Mouse (Mus musculus) limb, embryonic 11.5 days (tissue): ENCODE measurements at regions not wholly inside any gene's neighbourhood (a gene's known extent, or its start where the extent isn't known, plus 50 kb on each side); places are given as distances from the start of the nearest gene placed in this dataset.

Source experiments
- ATAC-seq: fragments of 200-750 bp; cut with Nextera tagmentation; 2 replicates; pipeline ENCODE4 v1.8.0; 2017; ENCODE audit warnings: low read depth; ENCODE audit not compliant: insufficient number of reproducible peaks, low FRiP score, low TSS enrichment
- DNase-seq: peaks from one replicate; pipeline ENCODE4 v3.0.0-alpha.2; 2015; ENCODE audit warnings: low spot score
- H3K27ac ChIP-seq: fragments of 300-500 bp; sonication (generic); replicated peaks from 2 replicates; pipeline ENCODE4 v1.5.1; 2014; ENCODE audit warnings: low read depth, mild to moderate bottlenecking, low read length
- H3K27me3 ChIP-seq: fragments of 300-500 bp; sonication (generic); 2 replicates; pipeline ENCODE4 v1.6.1; 2014; ENCODE audit warnings: mild to moderate bottlenecking, low read length, mixed read lengths; ENCODE audit not compliant: control insufficient read depth, insufficient read depth
- H3K36me3 ChIP-seq: fragments of 300-500 bp; sonication (generic); 2 replicates; pipeline ENCODE4 v1.6.1; 2014; ENCODE audit warnings: mild to moderate bottlenecking, low read length, moderate library complexity, mixed read lengths; ENCODE audit not compliant: control insufficient read depth, insufficient read depth
- H3K4me1 ChIP-seq: fragments of 300-500 bp; sonication (generic); 2 replicates; pipeline ENCODE4 v1.6.1; 2014; ENCODE audit warnings: low read length, mixed read lengths; ENCODE audit not compliant: control insufficient read depth, insufficient read depth
- H3K4me2 ChIP-seq: fragments of 300-500 bp; sonication (generic); 2 replicates; pipeline ENCODE4 v1.6.1; 2014; ENCODE audit warnings: low read depth, mild to moderate bottlenecking, moderate library complexity; ENCODE audit not compliant: severe bottlenecking
- H3K4me3 ChIP-seq: fragments of 300-500 bp; sonication (generic); 2 replicates; pipeline ENCODE4 v1.5.1; 2014; ENCODE audit warnings: low read depth, low read length
- H3K9ac ChIP-seq: fragments of 300-500 bp; sonication (generic); 2 replicates; pipeline ENCODE4 v1.6.1; 2014; ENCODE audit warnings: mild to moderate bottlenecking, low read length
- H3K9me3 ChIP-seq: fragments of 300-500 bp; sonication (generic); 2 replicates; pipeline ENCODE4 v1.6.1; 2016; ENCODE audit warnings: low read length; ENCODE audit not compliant: control insufficient read depth
- WGBS: fragments of 180-500 bp; shearing (Covaris S2); extraction: QIAGEN DNeasy Blood & Tissue Kit; methylation state at CpG from one replicate; pipeline ENCODE4 v1.1.7; 2014; 5-methylcytosine and 5-hydroxymethylcytosine counted together

DNA sequence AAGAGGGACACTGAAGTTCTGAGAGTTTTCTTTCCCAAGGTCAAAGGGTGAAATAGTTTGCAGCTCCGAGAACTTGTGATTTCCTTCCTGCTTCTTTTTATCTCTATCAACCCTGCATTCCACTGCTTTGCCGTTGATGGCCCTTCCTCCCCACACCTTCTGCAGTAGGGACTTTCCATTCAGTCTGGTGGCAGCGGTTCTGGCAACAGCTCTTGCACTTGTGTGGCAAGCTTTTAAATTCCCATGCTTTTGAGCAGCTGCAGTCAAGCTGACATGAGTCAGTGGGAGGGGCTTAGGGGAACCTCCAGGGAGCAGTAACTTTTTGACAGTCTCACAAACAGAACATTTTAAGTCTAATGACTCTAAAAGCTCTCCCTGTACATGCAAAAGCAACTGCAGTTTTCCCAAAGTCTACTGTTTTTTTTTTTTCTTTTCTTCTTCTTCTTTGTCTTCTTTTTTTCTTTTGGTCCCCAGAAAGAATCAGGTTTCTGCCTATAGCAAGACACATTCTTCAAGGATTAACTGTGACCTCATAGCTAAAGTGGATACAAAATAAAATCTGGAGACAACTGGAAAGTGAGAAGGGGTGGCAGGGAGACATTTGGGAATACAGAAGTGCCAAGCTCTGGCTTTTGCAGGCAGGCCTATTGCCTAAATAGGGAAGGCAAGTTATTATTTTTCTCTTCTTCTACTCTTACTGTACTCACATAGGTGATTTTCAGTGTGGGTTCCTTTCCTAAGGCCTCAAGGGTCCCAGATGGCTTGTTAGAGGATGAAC lies 162.8 kb upstream of the Ccdc54 start:
- Histone ChIP-seq H3K36me3 (no peaks in the 10 kb centered on the region), H3K4me1 (0 out of 2 replicates have a peak, but pooled peaks cover 3% of the 10 kb centered on the region), H3K27ac (no peak overlapping the region), H3K9ac (no peak overlapping the region), H3K9me3 (no peaks in the 10 kb centered on the region), H3K27me3 (no peaks in the 10 kb centered on the region), H3K4me3 (no peak overlapping the region), H3K4me2 (no peak overlapping the region)
- WGBS: 8% methylated on average over 3 of the region's 3 CpGs
- peak; percentile 79; the same call in 1 of the 2 replicates for ATAC-seq
- peak; percentile 61 for DNase-seq

GRCm38 (mm10) chr16:50753046-50753445 lies 162.1 kb upstream of the Ccdc54 start:
- H3K4me2 ChIP-seq: no peak overlapping the region
- 0 out of 2 replicates have a peak, but pooled peaks cover 3% of the 10 kb centered on the region for H3K4me1 ChIP-seq
- no peak overlapping the region for H3K4me3 ChIP-seq
- no peak for ATAC-seq
- H3K27me3 ChIP-seq: no peaks in the 10 kb centered on the region
- H3K36me3 ChIP-seq: no peaks in the 10 kb centered on the region
- no peaks in the 10 kb centered on the region for H3K9me3 ChIP-seq
- WGBS: 78% methylated on average over 11 of the region's 11 CpGs
- DNase-seq: no peak
- no peak overlapping the region for H3K27ac ChIP-seq
- no peak overlapping the region for H3K9ac ChIP-seq

DNA sequence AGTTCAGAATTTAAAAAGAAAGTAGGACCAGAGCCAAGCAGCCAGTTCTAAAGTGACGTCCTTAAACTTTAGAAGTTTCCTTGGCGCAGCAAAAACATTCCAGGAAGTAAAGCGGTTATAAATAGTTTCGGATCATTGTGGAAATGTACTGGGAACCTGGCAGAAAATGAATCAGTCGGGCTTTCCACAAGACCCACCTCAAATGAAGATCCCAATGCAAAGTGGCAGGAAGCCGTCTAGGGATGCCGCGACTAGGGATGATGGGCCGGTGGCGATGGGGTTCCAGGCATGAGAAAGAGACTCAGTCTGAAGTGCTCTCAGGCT lies 161.3 kb upstream of the Ccdc54 start:
- H3K36me3 ChIP-seq: no peaks in the 10 kb centered on the region
- no peaks in the 10 kb centered on the region for H3K9me3 ChIP-seq
- H3K4me1 ChIP-seq: 0 out of 2 replicates have a peak, but pooled peaks cover 3% of the 10 kb centered on the region
- H3K9ac ChIP-seq: no peak overlapping the region
- ATAC-seq (no peak), DNase-seq (no peak)
- H3K4me2 ChIP-seq: no peak overlapping the region
- no peaks in the 10 kb centered on the region for H3K27me3 ChIP-seq
- H3K27ac ChIP-seq: no peak overlapping the region
- 88% methylated on average over 10 of the region's 10 CpGs for WGBS
- no peak overlapping the region for H3K4me3 ChIP-seq

- ATAC-seq: no peak
- Histone ChIP-seq H3K4me2 (no peak overlapping the region), H3K27ac (no peak overlapping the region), H3K9ac (no peak overlapping the region), H3K4me1 (0 out of 2 replicates have a peak, but pooled peaks cover 3% of the 10 kb centered on the region), H3K27me3 (no peaks in the 10 kb centered on the region), H3K4me3 (no peak overlapping the region), H3K36me3 (no peaks in the 10 kb centered on the region), H3K9me3 (no peaks in the 10 kb centered on the region)
- DNase-seq: peak; percentile 17
- WGBS: 87% methylated on average over 9 of the region's 9 CpGs
These were observed 160.7 kb upstream of the Ccdc54 start for GRCm38 (mm10) chr16:50751495-50752276.

DNA sequence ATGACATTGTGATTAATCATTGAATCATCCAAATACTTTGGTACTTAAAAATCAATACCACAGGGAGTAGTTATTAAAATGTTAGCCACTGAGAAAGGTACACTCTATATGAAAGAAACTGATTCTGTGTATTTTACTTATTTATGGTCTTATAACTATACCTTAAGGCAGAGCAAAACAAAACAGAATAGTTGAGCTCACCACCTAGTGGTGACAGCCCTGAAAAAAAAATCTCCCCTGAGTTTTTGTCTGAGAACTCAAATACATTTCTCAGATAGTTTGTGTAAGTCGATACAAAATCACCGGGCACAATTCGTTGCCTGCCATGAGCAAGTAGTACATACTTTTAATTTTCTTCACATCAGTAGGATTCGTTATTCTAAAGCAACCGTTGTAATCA lies 156.7 kb upstream of the Ccdc54 start:
- DNase-seq: no peak
- Histone ChIP-seq H3K9ac (no peak overlapping the region), H3K36me3 (no peaks in the 10 kb centered on the region), H3K27me3 (no peaks in the 10 kb centered on the region), H3K4me2 (no peak overlapping the region), H3K4me1 (no peaks in the 10 kb centered on the region), H3K9me3 (no peaks in the 10 kb centered on the region), H3K4me3 (no peak overlapping the region), H3K27ac (no peak overlapping the region)
- WGBS: 91% methylated on average over 5 of the region's 5 CpGs
- ATAC-seq: no peak

DNA sequence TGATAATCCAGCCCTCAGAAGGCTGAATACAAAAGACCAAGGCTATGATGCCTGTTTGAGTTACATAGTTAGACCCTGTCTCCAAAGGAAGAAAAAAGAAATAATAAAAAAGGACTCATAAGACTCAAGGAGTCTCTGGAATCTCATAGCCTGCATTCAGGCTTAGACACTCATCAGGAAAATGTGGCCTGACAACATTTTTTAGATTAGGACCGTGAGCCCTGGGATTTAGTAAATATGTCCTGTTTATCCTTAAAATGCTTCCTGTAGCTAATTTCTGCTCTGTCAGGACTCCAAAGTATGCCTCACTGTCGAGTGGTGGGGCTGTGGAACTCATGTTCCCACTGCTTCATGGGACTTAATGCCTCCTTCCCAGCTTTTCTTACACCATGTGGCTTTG lies 154.8 kb upstream of the Ccdc54 start:
- ATAC-seq (no peak), DNase-seq (no peak)
- Histone ChIP-seq H3K9ac (no peak overlapping the region), H3K4me2 (no peak overlapping the region), H3K27ac (no peak overlapping the region), H3K4me1 (no peaks in the 10 kb centered on the region), H3K4me3 (no peak overlapping the region), H3K27me3 (no peaks in the 10 kb centered on the region), H3K36me3 (no peaks in the 10 kb centered on the region), H3K9me3 (no peaks in the 10 kb centered on the region)
- 60% methylated on average over 2 of the region's 2 CpGs for WGBS

- Histone ChIP-seq H3K4me3 (peak overlapping the region; percentile 28; the same call in 1 of the 2 replicates), H3K9me3 (no peaks in the 10 kb centered on the region), H3K4me1 (no peaks in the 10 kb centered on the region), H3K9ac (peak overlapping the region; percentile 52), H3K27me3 (no peaks in the 10 kb centered on the region), H3K27ac (no peak overlapping the region), H3K4me2 (peak overlapping the region; percentile 54), H3K36me3 (no peaks in the 10 kb centered on the region)
- ATAC-seq (no peak), DNase-seq (no peak)
- 34% methylated on average over 10 of the region's 10 CpGs for WGBS
These were observed 146.5 kb upstream of the Ccdc54 start for GRCm38 (mm10) chr16:50737396-50737843.

- Histone ChIP-seq H3K36me3 (no peaks in the 10 kb centered on the region), H3K9me3 (no peaks in the 10 kb centered on the region), H3K4me2 (peak overlapping the region; percentile 54), H3K27me3 (no peaks in the 10 kb centered on the region), H3K4me3 (peak overlapping the region; percentile 28), H3K9ac (peak overlapping the region; percentile 52; the same call in 1 of the 2 replicates), H3K4me1 (no peaks in the 10 kb centered on the region), H3K27ac (no peak overlapping the region)
- DNase-seq: peak; percentile 96
- peak; percentile 80 for ATAC-seq
- WGBS: 7% methylated on average over 21 of the region's 21 CpGs
These were observed 145.4 kb upstream of the Ccdc54 start for GRCm38 (mm10) chr16:50736151-50737047.
